Comparison of ENCODE assay signal across 11 mouse cellular contexts in genomic region chr8:45872077-45872476, GRCm38 (mm10). TPM values are rescaled to one million over a fixed set of nuclear protein-coding genes. Genes with fewer than 3 reads are reported as not detected.
DNase-seq lines count a peak whose midpoint lies in the region; ATAC-seq lines count a peak whose summit lies in the region.
"Had no signal": no experiment of that assay in that cellular context is flagged by ENCODE, and none has a peak within 500 bp of the region (broad histone marks: within the 10 kb centered on the region; RNA-seq: fewer than 3 reads in every experiment).

No protein-coding gene starts in this region.

- no peaks in the 10 kb centered on the region for H3K27me3 ChIP-seq in heart, embryonic 13.5 days (replicated peaks)
- no peaks in the 10 kb centered on the region for H3K27me3 ChIP-seq in stomach, embryonic 14.5 days (ENCODE audit: control insufficient read depth, insufficient read depth, low read length)
- H3K27me3 ChIP-seq: embryonic facial prominence, embryonic 15.5 days; hindbrain, embryonic 15.5 days had no signal

- no peak overlapping the region for H3K4me3 ChIP-seq in heart, embryonic 13.5 days
- no peak overlapping the region for H3K4me3 ChIP-seq in stomach, embryonic 14.5 days (ENCODE audit: low read depth, low read length)
- H3K4me3 ChIP-seq: embryonic facial prominence, embryonic 15.5 days; hindbrain, embryonic 15.5 days; midbrain, embryonic 12.5 days had no signal

- ATAC-seq in heart, embryonic 13.5 days (ENCODE audit: extremely low read depth, insufficient number of reproducible peaks, low FRiP score, low TSS enrichment), result 0 out of 2 replicates have a peak, but pooled peaks have one; percentile 38
- peak; percentile 56; the same call in 1 of the 2 replicates for ATAC-seq in stomach, embryonic 14.5 days (ENCODE audit: insufficient number of reproducible peaks, insufficient read depth, low FRiP score, low read depth)

- peak; percentile 75 to 82 for DNase-seq in kidney, postnatal 4 days
- DNase-seq in kidney, adult 11 months, result no peak
- peak; percentile 51 to 72 for DNase-seq in gastrocnemius, adult 8-10 months (ENCODE audit: low spot score in 2 of 2)
- DNase-seq in left cerebral cortex, adult 9 months (ENCODE audit: low spot score in 2 of 2), result no peak
- DNase-seq in thymus, postnatal 14 days, result no peak

- H3K9ac ChIP-seq in heart, embryonic 13.5 days, result no peak overlapping the region
- no peak overlapping the region for H3K9ac ChIP-seq in stomach, embryonic 14.5 days (replicated peaks; ENCODE audit: low read depth, low read length)
- H3K9ac ChIP-seq: embryonic facial prominence, embryonic 15.5 days; hindbrain, embryonic 15.5 days; midbrain, embryonic 12.5 days had no signal

- peaks cover 24% of the 10 kb centered on the region for H3K4me1 ChIP-seq in heart, embryonic 13.5 days
- H3K4me1 ChIP-seq in stomach, embryonic 14.5 days (ENCODE audit: control insufficient read depth, insufficient read depth, low read length), result peaks cover 16% of the 10 kb centered on the region; the same call in 1 of the 2 replicates

- H3K9me3 ChIP-seq in heart, embryonic 13.5 days, result no peaks in the 10 kb centered on the region
- H3K9me3 ChIP-seq in stomach, embryonic 14.5 days (ENCODE audit: control insufficient read depth, low read depth, low read length), result no peaks in the 10 kb centered on the region
- H3K9me3 ChIP-seq: embryonic facial prominence, embryonic 15.5 days; hindbrain, embryonic 15.5 days; midbrain, embryonic 12.5 days had no signal

- WGBS in heart, embryonic 13.5 days, result 47% methylated on average over 7 of the region's 7 CpGs
- WGBS in stomach, embryonic 14.5 days, result 38% methylated on average over 7 of the region's 7 CpGs

- H3K27ac ChIP-seq in heart, embryonic 13.5 days (replicated peaks), result peak overlapping the region; percentile 64
- peak overlapping the region; percentile 74 for H3K27ac ChIP-seq in stomach, embryonic 14.5 days (ENCODE audit: low read length)
- H3K27ac ChIP-seq: embryonic facial prominence, embryonic 15.5 days; hindbrain, embryonic 15.5 days; midbrain, embryonic 12.5 days had no signal

- H3K4me2 ChIP-seq in heart, embryonic 13.5 days, result peak overlapping the region; percentile 5; the same call in 1 of the 2 replicates
- H3K4me2 ChIP-seq in stomach, embryonic 14.5 days (replicated peaks; ENCODE audit: low read depth, low read length), result no peak overlapping the region
- H3K4me2 ChIP-seq: embryonic facial prominence, embryonic 15.5 days; hindbrain, embryonic 15.5 days; midbrain, embryonic 12.5 days had no signal

- no peaks in the 10 kb centered on the region for H3K36me3 ChIP-seq in heart, embryonic 13.5 days
- no peaks in the 10 kb centered on the region for H3K36me3 ChIP-seq in stomach, embryonic 14.5 days (ENCODE audit: control insufficient read depth, insufficient read depth, low read length)
- H3K36me3 ChIP-seq: embryonic facial prominence, embryonic 15.5 days; hindbrain, embryonic 15.5 days; midbrain, embryonic 12.5 days had no signal

RNA-seq across cellular contexts. Expression of gene Pdlim3, which starts 13.2 kb away (rescaled TPM):
- 100 to 1,000 TPM; 733 to 955 (median 812) TPM for total RNA-seq in gastrocnemius, adult 8-10 months (2022)
- polyA plus RNA-seq in heart, embryonic 13.5 days (2015; fragmentation: Nextera tagmentation; extraction: Ambion mirVana), result 190 and 227 TPM in 2 replicates
- 162 and 164 TPM in 2 replicates for polyA plus RNA-seq in stomach, embryonic 14.5 days (2014; fragmentation: Nextera tagmentation; extraction: Ambion mirVana)
- total RNA-seq: MEL had no signal

Comparison
In these comparisons a context has a peak if more than half of its experiments do, and no peak if none do; other contexts are left out.
1. DNase-seq: peak in kidney, postnatal 4 days (2 of 2) and gastrocnemius, adult 8-10 months (2 of 2); none in kidney, adult 11 months (single experiment), left cerebral cortex, adult 9 months (0 of 2) and thymus, postnatal 14 days (single experiment).